Mouse (Mus musculus): Measurements from ENCODE around the gene Veph1. TPM values are rescaled to one million over a fixed set of nuclear protein-coding genes. Genes with fewer than 3 reads are reported as not detected.

Veph1 gene
- total and polyA plus RNA-seq, 2 experiments from 2014 or later, result 0.75 to 0.84 TPM

DNA sequence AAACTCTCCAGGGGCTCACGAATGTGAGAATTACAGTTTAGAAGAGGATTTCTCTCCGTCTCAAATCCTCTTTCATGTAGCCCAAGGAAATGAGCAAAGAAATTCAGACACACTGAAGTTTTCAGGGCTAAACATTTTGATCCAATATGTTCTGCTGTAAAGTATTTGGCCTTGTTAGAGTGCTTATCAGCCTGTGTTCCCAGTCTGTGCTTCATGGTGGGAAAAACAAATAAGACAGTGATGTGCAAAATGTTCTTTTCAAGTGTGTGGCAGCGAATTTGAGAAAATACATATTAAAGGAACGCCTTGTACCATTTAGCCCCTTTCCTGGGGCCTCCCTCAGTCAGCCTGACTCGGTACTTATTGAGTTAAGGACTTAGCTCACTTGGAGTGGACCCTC, 213.2 kb downstream of the Veph1 start:
- no peak overlapping the region for H3K4me2 ChIP-seq (ENCODE audit: low read depth, low read length)
- H3K36me3 ChIP-seq (ENCODE audit: insufficient read depth, low read length), result no peaks in the 10 kb centered on the region
- DNase-seq (ENCODE audit: low spot score), result no peak
- no peak overlapping the region for H3K4me3 ChIP-seq (ENCODE audit: low read length)
- H3K27me3 ChIP-seq (ENCODE audit: insufficient read depth, low read length), result no peaks in the 10 kb centered on the region
- no peaks in the 10 kb centered on the region for H3K9me3 ChIP-seq (ENCODE audit: low read length)
- 67% methylated on average over 5 of the region's 5 CpGs for WGBS
- peaks cover 5% of the 10 kb centered on the region; the same call in 1 of the 2 replicates for H3K4me1 ChIP-seq (ENCODE audit: insufficient read depth, low read length)
- no peak for ATAC-seq
- no peak for TF ChIP-seq CTCF (IDR thresholded peaks at IDR 0.05; ENCODE audit: low read depth)
- H3K27ac ChIP-seq, result no peak overlapping the region
- H3K9ac ChIP-seq (replicated peaks; ENCODE audit: low read length), result no peak overlapping the region

- ATAC-seq, result no peak
- WGBS, result 79% methylated on average over 4 of the region's 4 CpGs
- no peak overlapping the region for H3K4me3 ChIP-seq (ENCODE audit: low read length)
- H3K27ac ChIP-seq, result no peak overlapping the region
- no peak for TF ChIP-seq CTCF (IDR thresholded peaks at IDR 0.05; ENCODE audit: low read depth)
- DNase-seq (ENCODE audit: low spot score), result no peak
- peaks cover 5% of the 10 kb centered on the region; the same call in 1 of the 2 replicates for H3K4me1 ChIP-seq (ENCODE audit: insufficient read depth, low read length)
- no peaks in the 10 kb centered on the region for H3K36me3 ChIP-seq (ENCODE audit: insufficient read depth, low read length)
- H3K9ac ChIP-seq (replicated peaks; ENCODE audit: low read length), result no peak overlapping the region
- no peaks in the 10 kb centered on the region for H3K27me3 ChIP-seq (ENCODE audit: insufficient read depth, low read length)
- no peaks in the 10 kb centered on the region for H3K9me3 ChIP-seq (ENCODE audit: low read length)
- no peak overlapping the region for H3K4me2 ChIP-seq (ENCODE audit: low read depth, low read length)
Observed at GRCm38 (mm10) chr3:66082975-66083374, 213.7 kb downstream of the Veph1 start.

- H3K27me3 ChIP-seq (ENCODE audit: insufficient read depth, low read length), result no peaks in the 10 kb centered on the region
- ATAC-seq (no peak), DNase-seq (ENCODE audit: low spot score) (no peak)
- H3K4me1 ChIP-seq (ENCODE audit: insufficient read depth, low read length), result peaks cover 5% of the 10 kb centered on the region; the same call in 1 of the 2 replicates
- no peaks in the 10 kb centered on the region for H3K9me3 ChIP-seq (ENCODE audit: low read length)
- H3K9ac ChIP-seq (replicated peaks; ENCODE audit: low read length), result no peak overlapping the region
- WGBS, result 42% methylated on average over 3 of the region's 3 CpGs
- no peak overlapping the region for H3K4me3 ChIP-seq (ENCODE audit: low read length)
- no peak overlapping the region for H3K4me2 ChIP-seq (ENCODE audit: low read depth, low read length)
- TF ChIP-seq CTCF (IDR thresholded peaks at IDR 0.05; ENCODE audit: low read depth), result no peak
- no peaks in the 10 kb centered on the region for H3K36me3 ChIP-seq (ENCODE audit: insufficient read depth, low read length)
- H3K27ac ChIP-seq, result no peak overlapping the region
Observed at GRCm38 (mm10) chr3:66081363-66081736, 215.3 kb downstream of the Veph1 start.

DNA sequence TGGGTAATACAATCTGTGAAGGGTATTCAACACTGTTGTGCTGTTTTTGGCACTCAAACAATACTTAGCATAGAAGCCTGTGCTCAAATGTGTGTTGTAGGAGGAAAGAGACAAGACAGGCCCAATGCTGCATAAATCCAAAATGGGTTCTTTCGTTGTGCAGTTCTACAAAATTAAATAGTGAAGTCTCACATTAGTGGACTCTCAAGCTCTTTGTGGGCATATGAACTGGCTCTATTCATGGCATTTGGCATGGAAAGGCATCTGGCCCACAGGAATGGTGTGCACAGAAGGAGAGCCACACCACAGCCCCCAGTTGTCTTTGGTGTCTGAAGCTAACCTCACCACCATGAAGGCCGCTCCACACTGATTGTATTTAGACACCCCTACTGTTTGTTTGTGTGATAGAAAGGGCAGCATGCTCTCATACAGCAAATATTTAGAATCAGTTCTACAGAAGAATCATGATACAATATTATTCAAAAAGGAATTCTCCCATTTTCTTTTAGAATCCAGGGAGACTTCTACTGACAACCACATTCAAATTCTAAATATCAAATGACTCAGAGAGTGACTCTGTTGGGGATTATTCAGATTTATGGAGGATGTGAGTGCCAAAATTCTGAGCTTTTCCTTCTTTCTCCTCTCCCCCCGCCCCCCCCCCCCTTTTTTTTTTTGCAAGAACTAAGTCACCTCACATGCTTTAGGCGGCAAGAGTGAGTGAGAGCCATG, 215.8 kb downstream of the Veph1 start:
- no peaks in the 10 kb centered on the region for H3K9me3 ChIP-seq (ENCODE audit: low read length)
- DNase-seq (ENCODE audit: low spot score) (no peak), ATAC-seq (no peak)
- TF ChIP-seq CTCF (IDR thresholded peaks at IDR 0.05; ENCODE audit: low read depth), result no peak
- H3K4me2 ChIP-seq (ENCODE audit: low read depth, low read length), result no peak overlapping the region
- peaks cover 5% of the 10 kb centered on the region; the same call in 1 of the 2 replicates for H3K4me1 ChIP-seq (ENCODE audit: insufficient read depth, low read length)
- no peaks in the 10 kb centered on the region for H3K36me3 ChIP-seq (ENCODE audit: insufficient read depth, low read length)
- 72% methylated on average over 3 of the region's 4 CpGs for WGBS
- H3K9ac ChIP-seq (replicated peaks; ENCODE audit: low read length), result no peak overlapping the region
- no peak overlapping the region for H3K27ac ChIP-seq
- no peaks in the 10 kb centered on the region for H3K27me3 ChIP-seq (ENCODE audit: insufficient read depth, low read length)
- H3K4me3 ChIP-seq (ENCODE audit: low read length), result no peak overlapping the region

DNA sequence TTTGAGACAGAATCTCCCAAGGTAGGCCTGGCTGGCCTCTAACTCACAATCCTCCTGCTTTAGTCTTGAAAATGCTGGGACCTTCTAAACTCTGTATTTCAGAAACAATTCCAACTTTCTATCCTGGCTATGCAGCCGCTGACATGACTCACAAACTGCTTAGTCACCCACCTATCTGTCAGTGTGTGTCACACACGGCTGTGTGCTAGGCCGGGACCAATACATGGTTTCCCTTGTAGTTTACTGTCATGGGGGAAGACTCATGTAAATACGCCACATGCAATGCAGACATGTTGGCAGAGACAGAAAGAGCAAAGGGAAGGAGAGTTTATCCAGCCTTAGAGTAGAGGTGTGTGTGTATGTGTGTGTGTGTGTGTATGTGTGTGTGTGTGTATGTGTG, 216.8 kb downstream of the Veph1 start:
- Histone ChIP-seq H3K9ac (replicated peaks; ENCODE audit: low read length) (no peak overlapping the region), H3K4me1 (ENCODE audit: insufficient read depth, low read length) (peaks cover 5% of the 10 kb centered on the region; the same call in 1 of the 2 replicates), H3K4me3 (ENCODE audit: low read length) (no peak overlapping the region), H3K36me3 (ENCODE audit: insufficient read depth, low read length) (no peaks in the 10 kb centered on the region), H3K27ac (no peak overlapping the region), H3K4me2 (ENCODE audit: low read depth, low read length) (no peak overlapping the region), H3K9me3 (ENCODE audit: low read length) (no peaks in the 10 kb centered on the region), H3K27me3 (ENCODE audit: insufficient read depth, low read length) (no peaks in the 10 kb centered on the region)
- no peak for TF ChIP-seq CTCF (IDR thresholded peaks at IDR 0.05; ENCODE audit: low read depth)
- no peak for ATAC-seq
- 90% methylated on average over 4 of the region's 4 CpGs for whole genome bisulfite sequencing
- no peak for DNase-seq (ENCODE audit: low spot score)

- Histone ChIP-seq H3K9ac (replicated peaks; ENCODE audit: low read length) (no peak overlapping the region), H3K36me3 (ENCODE audit: insufficient read depth, low read length) (no peaks in the 10 kb centered on the region), H3K27ac (no peak overlapping the region), H3K9me3 (ENCODE audit: low read length) (no peaks in the 10 kb centered on the region), H3K4me1 (ENCODE audit: insufficient read depth, low read length) (peaks cover 5% of the 10 kb centered on the region; the same call in 1 of the 2 replicates), H3K27me3 (ENCODE audit: insufficient read depth, low read length) (no peaks in the 10 kb centered on the region), H3K4me2 (ENCODE audit: low read depth, low read length) (no peak overlapping the region), H3K4me3 (ENCODE audit: low read length) (no peak overlapping the region)
- 74% methylated on average over 6 of the region's 6 CpGs for WGBS
- no peak for TF ChIP-seq CTCF (IDR thresholded peaks at IDR 0.05; ENCODE audit: low read depth)
- no peak for ATAC-seq
- DNase-seq (ENCODE audit: low spot score), result no peak
Observed at GRCm38 (mm10) chr3:66078898-66079537, 217.6 kb downstream of the Veph1 start.
